Mouse (Mus musculus) erythroblast, embryonic 14.5 days (primary cell): ENCODE data around the gene Opn3.

ENCODE experiments used
- GATA1 ChIP-seq: IDR thresholded peaks from 2 replicates; pipeline ENCODE4 v1.6.1; 2012; ENCODE audit warnings: low read length, inconsistent platforms, mixed read lengths
- TAL1 ChIP-seq: IDR thresholded peaks from 3 replicates; pipeline ENCODE4 v1.6.1; 2012; ENCODE audit warnings: low read length, inconsistent platforms, mixed read lengths

- TF ChIP-seq GATA1 (no peak), TAL1 (no peak)
These were observed 60.1 kb downstream of the Opn3 start for GRCm38 (mm10) chr1:175632470-175632869.
